Comparison of ENCODE assay signal across 7 mouse cellular contexts in genomic region chr15:82981676-82982520, GRCm38 (mm10). TPM values are rescaled to one million over a fixed set of nuclear protein-coding genes. Genes with fewer than 3 reads are reported as not detected.
DNase-seq lines count a peak whose midpoint lies in the region; ATAC-seq lines count a peak whose summit lies in the region.

No protein-coding gene starts in this region.

- no peak for DNase-seq in neural tube, embryonic 11.5 days (ENCODE audit: low spot score)
- no peak for DNase-seq in neural tube, embryonic 10.5 days (ENCODE audit: extremely low spot score, low spot score)
- DNase-seq in spleen, adult 18-20 months, result no peak
- no peak for DNase-seq in urinary bladder, postnatal 4 days (ENCODE audit: low spot score in 2 of 2)
- no peak for DNase-seq in heart, adult 9 months (ENCODE audit: low spot score in 2 of 2)

- no peak overlapping the region for H3K9ac ChIP-seq in neural tube, embryonic 11.5 days (ENCODE audit: low read length)
- H3K9ac ChIP-seq in forebrain, embryonic 15.5 days (replicated peaks), result peak overlapping the region; percentile 43; the same call in 1 of the 2 replicates

- peaks cover 24% of the 10 kb centered on the region for H3K27me3 ChIP-seq in neural tube, embryonic 11.5 days (ENCODE audit: control insufficient read depth, insufficient read depth, low read length)
- 0 out of 2 replicates have a peak, but pooled peaks cover 3% of the 10 kb centered on the region for H3K27me3 ChIP-seq in forebrain, embryonic 15.5 days

- WGBS in neural tube, embryonic 11.5 days, result 30% methylated on average over 15 of the region's 15 CpGs
- WGBS in forebrain, embryonic 15.5 days, result 29% methylated on average over 15 of the region's 15 CpGs

- H3K27ac ChIP-seq in neural tube, embryonic 11.5 days (ENCODE audit: low read depth, low read length), result no peak overlapping the region
- peak overlapping the region; percentile 96 for H3K27ac ChIP-seq in forebrain, embryonic 15.5 days (replicated peaks)

- H3K36me3 ChIP-seq in neural tube, embryonic 11.5 days (ENCODE audit: control insufficient read depth, insufficient read depth, low read length), result no peaks in the 10 kb centered on the region
- no peaks in the 10 kb centered on the region for H3K36me3 ChIP-seq in forebrain, embryonic 15.5 days

- no peaks in the 10 kb centered on the region for H3K9me3 ChIP-seq in neural tube, embryonic 11.5 days (ENCODE audit: control insufficient read depth, low read length)
- H3K9me3 ChIP-seq in forebrain, embryonic 15.5 days, result no peaks in the 10 kb centered on the region

- no peak overlapping the region for H3K4me3 ChIP-seq in neural tube, embryonic 11.5 days (ENCODE audit: low read depth, low read length)
- no peak overlapping the region for H3K4me3 ChIP-seq in forebrain, embryonic 15.5 days

- peak overlapping the region; percentile 32; the same call in 1 of the 2 replicates for H3K4me2 ChIP-seq in neural tube, embryonic 11.5 days (ENCODE audit: low read depth)
- H3K4me2 ChIP-seq in forebrain, embryonic 15.5 days (replicated peaks), result peak overlapping the region; percentile 54

- H3K4me1 ChIP-seq in neural tube, embryonic 11.5 days (ENCODE audit: control insufficient read depth, insufficient read depth, low read length), result peaks cover 20% of the 10 kb centered on the region
- peaks cover 57% of the 10 kb centered on the region for H3K4me1 ChIP-seq in forebrain, embryonic 15.5 days

- ATAC-seq in neural tube, embryonic 11.5 days (ENCODE audit: insufficient read depth, low FRiP score, low TSS enrichment), result no peak
- ATAC-seq in forebrain, embryonic 15.5 days (replicated peaks), result no peak
- peak; percentile 42; the same call in 1 of the 2 replicates for ATAC-seq in megakaryocyte progenitor cell, adult 5-6 weeks (replicated peaks; ENCODE audit: poor library complexity)

RNA-seq across cellular contexts. Expression of gene Tcf20, which starts 5.8 kb away (rescaled TPM):
- 12.4 TPM in 2 replicates for polyA plus RNA-seq in neural tube, embryonic 11.5 days (2014; fragmentation: Nextera tagmentation; extraction: Ambion mirVana)
- 18.2 and 18.7 TPM in 2 replicates for polyA plus RNA-seq in forebrain, embryonic 15.5 days (2015; fragmentation: Nextera tagmentation; extraction: Ambion mirVana)
- 45.1 and 48.5 TPM in 2 replicates for total RNA-seq in megakaryocyte progenitor cell, adult 5-6 weeks (2015)
- total RNA-seq in megakaryocyte progenitor cell, adult 5-6 weeks (2017), result 76.8 and 83.1 TPM in 2 replicates

RNA-seq across cellular contexts. Expression of gene Nfam1, which starts 51.2 kb away (rescaled TPM):
- polyA plus RNA-seq in neural tube, embryonic 11.5 days (2014; fragmentation: Nextera tagmentation; extraction: Ambion mirVana), result 3.0 and 3.7 TPM in 2 replicates
- polyA plus RNA-seq in forebrain, embryonic 15.5 days (2015; fragmentation: Nextera tagmentation; extraction: Ambion mirVana), result 1.6 and 1.8 TPM in 2 replicates
- total RNA-seq in megakaryocyte progenitor cell, adult 5-6 weeks (2015), result 40.9 and 43.6 TPM in 2 replicates
- 45.3 and 53.5 TPM in 2 replicates for total RNA-seq in megakaryocyte progenitor cell, adult 5-6 weeks (2017)
